Mouse (Mus musculus): Measurements from ENCODE around the gene Wdr86. TPM values are rescaled to one million over a fixed set of nuclear protein-coding genes. Genes with fewer than 3 reads are reported as not detected.

The Wdr86 gene
- total RNA-seq, 2 experiments from 2014 or later = 6.2 to 9.6 TPM

DNA sequence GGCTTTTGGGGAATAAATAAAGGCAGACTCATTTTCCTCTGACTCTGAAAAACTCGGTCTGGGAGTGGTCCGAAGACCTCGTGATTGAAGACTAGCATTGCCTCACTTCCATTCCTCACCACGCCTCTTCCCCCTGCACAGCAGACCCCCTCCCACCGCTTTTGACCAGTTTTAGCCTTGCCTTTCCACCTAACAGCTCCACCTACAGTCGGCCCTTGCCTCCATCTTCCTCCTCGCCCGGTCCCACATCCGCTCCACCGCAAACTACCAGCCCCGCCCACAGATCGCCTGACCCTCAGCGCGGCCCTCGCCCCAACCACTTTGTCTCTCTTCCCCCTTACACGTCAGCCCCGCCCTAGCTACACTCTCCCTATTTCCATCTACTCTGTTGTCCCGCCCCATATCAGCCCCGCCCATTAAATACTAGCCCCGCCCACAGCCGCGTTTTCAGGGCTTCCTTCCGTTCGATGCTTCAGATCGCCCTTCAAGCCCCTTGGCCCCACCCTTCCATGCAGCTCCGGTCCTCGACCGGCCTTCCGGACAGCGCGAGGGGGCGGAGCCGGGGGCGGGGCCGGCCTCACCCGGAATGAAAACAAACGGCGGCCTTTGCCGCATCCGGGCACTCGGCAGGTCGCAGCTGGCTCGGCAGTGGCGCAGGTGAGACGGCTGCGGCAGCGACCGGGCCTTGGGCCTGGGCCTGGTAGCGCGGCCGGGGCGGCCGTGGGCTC is 45.0 kb downstream of the Wdr86 start, which contains the start of gene Nub1:
TSS of gene Nub1 (plus strand) at position 167 of the 728 bp plus-strand sequence.
- DNase-seq (ENCODE audit: low spot score in 2 of 2) = peak; percentile 97 to 99

DNA sequence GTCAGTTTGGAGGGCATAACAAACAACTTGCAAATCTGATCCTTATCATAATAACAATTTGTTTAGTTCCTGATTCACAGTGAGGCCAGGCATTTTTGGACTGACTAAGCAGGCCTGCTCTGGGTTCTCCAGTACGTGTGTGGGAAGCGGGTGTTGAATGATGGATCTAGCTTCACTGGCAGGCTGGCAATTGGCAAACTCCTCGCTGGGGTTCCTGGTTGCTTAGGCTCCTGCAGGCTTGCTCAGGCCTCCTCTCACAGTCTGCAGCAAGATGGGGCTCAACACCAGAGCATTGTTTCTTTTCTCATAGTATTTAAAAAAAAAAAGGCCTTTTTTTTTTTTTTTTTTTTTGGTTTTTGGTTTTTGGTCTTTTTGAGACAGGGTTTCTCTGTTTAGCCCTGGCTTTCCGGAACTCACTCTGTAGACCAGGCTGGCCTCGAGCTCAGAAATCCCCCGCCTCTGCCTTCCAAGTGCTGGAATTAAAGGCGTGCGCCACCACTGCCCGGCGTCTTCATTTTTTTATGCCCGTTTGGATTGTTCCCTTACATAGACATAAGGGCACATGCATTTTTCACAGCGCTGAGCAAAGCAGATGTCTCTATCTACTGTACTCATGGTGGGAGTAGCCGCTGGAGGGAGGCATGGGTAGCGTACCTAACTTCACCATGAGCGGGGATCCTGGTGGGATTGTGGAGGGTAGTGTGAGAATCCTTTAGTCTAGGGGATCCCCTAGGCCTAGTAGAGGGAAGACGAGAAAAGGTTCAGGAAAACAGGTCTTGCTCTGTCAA is 45.8 kb downstream of the Wdr86 start:
- DNase-seq (ENCODE audit: low spot score in 2 of 2) = no peak

DNA sequence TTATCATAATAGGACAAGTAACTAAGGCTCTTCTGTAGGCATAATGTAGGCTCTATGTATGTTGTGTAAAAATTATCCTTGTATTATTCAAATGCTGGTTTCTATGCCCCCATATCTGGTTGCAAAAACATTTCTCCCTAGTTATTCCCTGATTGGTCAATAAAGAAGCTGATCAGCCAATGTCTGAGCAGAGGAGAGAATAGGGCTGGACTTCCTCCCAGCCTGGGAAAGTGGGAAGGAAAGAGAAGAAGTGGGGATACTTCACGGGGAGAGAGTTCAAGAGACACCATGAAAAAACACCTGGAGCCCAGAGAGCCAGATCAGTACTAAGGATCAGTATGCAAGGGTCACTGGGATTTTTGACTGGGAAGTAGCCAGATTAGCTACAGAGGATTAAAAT is 49.1 kb downstream of the Wdr86 start:
- no peak for DNase-seq (ENCODE audit: low spot score in 2 of 2)

DNA sequence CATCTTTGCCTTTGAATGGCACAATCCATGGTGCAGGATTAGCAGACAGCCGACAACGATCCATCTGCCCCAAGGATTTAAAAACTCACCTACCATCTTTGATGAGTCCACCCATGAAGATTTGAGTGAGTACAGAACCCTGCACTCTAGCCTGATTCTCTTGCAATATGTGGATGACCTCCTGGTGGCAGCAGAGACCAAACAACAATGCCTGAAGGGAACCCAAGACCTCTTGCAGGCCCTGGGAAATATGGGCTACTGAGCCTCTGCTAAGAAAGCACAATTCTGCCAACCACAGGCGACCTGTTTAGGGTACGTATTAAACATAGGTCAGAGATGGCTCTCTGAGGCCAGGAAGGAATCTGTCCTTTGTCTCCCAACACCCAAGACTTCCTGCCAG is 56.3 kb downstream of the Wdr86 start:
- DNase-seq (ENCODE audit: low spot score in 2 of 2) = peak; percentile 26 to 68

Other genes with a start within 250 kb of the Wdr86 start
- gene Gbx1, start 203.5 kb downstream of the Wdr86 start, total RNA-seq (2021) = under 1 TPM in 1 of 2 experiments, not detected in 1; 0.11 TPM
- 1 to 10 TPM; 2.6 to 3.0 TPM for gene Asb10, start 189.7 kb downstream of the Wdr86 start, total RNA-seq (2021)
- gene 4931409K22Rik, start 173.9 kb downstream of the Wdr86 start, total RNA-seq (2021) = under 1 TPM in 1 of 2 experiments, not detected in 1; 0.11 TPM
- gene Abcf2, start 153.3 kb downstream of the Wdr86 start, total RNA-seq (2021) = 10 to 100 TPM; 54.7 to 59.8 TPM
- gene Chpf2, start 144.0 kb downstream of the Wdr86 start, total RNA-seq (2021) = 10 to 100 TPM; 59.1 to 68.4 TPM
- gene Smarcd3, start 106.3 kb downstream of the Wdr86 start, total RNA-seq (2021) = 10 to 100 TPM; 27.9 to 30.6 TPM
- gene Nub1, start 45.2 kb downstream of the Wdr86 start, total RNA-seq (2021) = 10 to 100 TPM; 59.7 to 61.7 TPM
- 1 to 10 TPM; 6.0 to 6.2 TPM for gene Crygn, start 27.3 kb upstream of the Wdr86 start, total RNA-seq (2021)
- gene Rheb, start 111.9 kb upstream of the Wdr86 start, total RNA-seq (2021) = 10 to 100 TPM; 78.2 to 79.1 TPM